Mouse (Mus musculus): ENCODE measurements around the gene Ppfibp2.

DNA sequence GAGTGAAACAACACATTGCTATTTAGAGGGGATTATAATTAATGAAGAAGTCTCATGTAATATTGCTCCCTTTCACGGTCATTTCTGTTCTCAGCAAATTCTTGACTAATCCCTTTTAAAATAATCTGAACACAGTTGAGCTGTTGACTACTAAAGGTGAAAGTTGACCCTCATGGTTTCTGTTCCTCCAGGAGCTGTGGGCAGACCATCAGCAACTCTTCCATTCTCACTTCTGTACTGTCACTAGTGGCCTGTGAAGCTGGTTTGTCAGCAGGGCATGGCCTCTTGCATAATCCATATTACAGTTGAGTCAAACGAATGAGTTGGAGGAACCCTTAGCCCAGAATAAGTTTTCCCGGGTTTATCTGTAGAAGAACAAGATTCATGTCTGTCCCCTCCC lies 88.6 kb downstream of the Ppfibp2 start:
- TF ChIP-seq ZC3H11A (IDR thresholded peaks at IDR 0.05; ENCODE audit: borderline replicate concordance, low read depth, low read length): no peak
- TF ChIP-seq CHD2 (IDR thresholded peaks at IDR 0.05; ENCODE audit: low read depth, low read length): no peak
- no peak for TF ChIP-seq ZNF384 (IDR thresholded peaks at IDR 0.05; ENCODE audit: low read depth, low read length)

All from ES-E14 (cell line).